Mouse (Mus musculus) c-Kit-positive CD71-positive TER-119-positive erythroid progenitor cells, embryonic 14.5 days (primary cell): ENCODE measurements around the gene Fignl2.

Source experiments
- DNase-seq: peaks from one replicate; pipeline ENCODE4 v3.0.0-alpha.2; 2013; ENCODE audit warnings: low spot score

Gene Fignl2

DNA sequence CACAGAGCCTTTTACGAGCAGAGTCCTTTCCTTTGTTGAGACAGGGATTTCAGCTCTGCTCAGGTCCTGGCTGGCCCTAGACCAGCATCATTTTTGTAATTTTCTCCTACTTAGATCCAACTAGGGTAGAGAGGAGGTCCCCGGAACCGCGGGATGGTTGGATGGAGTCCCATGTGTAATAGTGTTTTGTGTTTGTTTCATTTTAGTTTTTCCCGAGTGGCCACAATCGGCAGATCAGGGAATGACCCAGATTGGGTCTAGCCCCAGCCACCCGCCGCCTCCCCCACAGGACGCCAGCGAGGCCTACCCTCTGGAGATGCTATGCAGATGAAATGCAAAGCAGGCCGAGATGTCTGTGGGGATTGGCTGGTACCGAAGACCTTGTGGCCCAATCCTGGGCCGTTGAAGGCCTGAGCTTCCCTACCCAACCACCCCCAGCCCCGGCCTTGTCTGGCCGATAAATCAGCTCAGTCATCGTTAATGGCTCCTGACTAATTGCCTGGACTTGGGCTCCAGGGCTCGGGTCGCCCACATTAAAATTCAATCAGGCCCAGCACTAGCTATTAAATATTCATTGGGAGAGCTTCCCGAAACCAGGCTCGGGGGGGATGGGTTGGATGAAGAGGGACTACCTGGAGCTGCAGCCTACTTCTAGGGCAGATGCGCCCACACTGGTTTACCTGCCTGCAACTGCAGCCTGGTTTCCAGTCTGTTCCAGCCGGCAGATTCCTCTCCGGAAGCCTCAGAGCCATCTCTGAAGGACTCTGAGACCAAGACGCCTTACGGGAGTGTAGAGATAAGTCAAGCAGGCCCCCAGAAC, 14.7 kb upstream of the Fignl2 start:
- DNase-seq, result no peak

DNA sequence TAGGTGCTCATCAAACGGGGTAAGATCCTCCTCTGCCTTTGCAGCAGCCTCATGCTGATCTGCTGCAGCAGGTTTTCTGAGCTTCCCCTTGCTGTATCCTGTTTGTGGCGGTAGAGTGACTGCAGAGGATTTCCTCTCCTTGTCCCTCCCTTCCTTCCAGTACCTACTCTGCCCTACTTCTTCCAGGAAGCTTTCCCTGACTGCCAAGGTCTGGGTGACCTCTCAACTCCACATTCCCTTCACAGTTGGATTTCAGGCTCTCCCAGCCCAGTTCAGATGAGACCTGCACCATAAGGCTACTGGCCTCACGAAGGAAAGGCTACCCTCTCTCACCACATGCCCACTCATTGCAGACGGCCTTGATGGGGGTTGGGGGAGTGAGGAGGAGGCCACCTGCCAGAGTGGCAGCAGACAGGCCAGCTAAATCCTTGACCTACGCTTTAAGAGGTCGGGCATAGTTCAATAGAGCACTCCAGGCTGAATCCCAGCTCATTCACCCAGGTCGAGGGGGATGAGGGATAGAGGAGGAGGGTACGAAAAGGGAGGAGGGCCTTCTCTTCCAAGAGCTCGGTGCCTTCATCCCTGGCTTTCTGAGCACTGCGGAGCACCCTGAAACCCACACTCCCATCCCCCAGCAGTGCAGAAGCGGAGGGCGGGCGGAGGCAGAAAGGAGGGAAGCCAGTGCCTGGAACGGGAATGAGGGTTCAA, 13.9 kb upstream of the Fignl2 start:
- DNase-seq, result no peak

DNA sequence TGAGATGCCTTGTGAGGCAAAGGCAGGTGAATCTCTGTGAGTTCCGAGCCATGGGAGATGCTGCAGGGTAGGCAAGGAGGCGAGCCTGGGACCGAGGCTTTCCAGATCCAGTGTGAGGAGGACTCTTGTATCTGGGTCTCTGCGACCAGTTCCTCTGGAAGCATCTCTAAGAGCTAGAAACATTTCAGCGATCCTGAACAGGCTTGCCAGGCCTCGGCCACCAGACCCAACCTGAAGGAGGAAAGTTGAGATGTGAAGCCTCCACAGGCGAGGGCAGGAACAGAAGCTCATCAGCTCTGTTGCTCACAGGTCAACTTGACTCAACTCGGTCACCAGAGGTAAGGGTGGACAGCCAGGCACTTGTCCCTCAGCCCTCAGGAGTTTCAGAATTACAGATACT, 13.2 kb upstream of the Fignl2 start:
- no peak for DNase-seq

DNA sequence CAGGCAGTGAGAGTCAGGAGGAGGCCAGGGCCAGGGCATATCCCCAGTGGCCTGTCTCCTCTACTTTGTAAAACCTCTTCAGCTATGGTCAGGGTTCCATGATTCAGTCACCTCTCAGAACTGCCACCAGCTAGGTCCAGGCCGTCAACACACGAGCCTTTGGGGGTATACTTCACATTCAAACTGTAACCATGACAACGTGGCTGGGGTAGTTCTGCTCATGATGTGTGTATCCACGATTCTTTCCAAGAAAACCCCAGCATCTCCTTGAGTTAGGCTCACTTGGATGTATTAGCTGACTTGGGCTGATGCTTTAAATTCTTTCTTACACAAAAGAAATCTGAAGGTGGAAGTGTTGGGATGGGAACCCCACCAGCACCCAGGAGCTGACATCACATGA, 9.9 kb upstream of the Fignl2 start:
- DNase-seq, result no peak

DNA sequence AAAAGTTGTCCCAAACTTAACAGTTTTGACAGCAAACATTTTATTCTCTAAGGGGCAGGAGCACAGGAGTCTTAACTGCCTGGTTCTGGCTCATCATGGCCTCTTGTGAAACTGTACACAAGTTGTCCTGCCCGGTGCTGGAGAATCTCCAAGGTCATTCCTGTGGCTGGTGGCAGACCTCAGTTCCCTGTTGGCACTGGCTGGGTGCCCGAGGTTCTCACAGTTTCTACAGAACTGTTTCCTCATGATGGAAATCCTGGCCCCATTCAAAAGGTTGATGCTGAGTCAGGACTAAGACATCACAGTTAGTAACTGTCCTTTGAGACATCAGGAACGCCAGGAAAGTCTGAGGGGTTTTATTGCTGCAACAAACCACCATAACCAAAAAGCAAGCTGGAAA, 8.6 kb upstream of the Fignl2 start:
- DNase-seq, result no peak

DNA sequence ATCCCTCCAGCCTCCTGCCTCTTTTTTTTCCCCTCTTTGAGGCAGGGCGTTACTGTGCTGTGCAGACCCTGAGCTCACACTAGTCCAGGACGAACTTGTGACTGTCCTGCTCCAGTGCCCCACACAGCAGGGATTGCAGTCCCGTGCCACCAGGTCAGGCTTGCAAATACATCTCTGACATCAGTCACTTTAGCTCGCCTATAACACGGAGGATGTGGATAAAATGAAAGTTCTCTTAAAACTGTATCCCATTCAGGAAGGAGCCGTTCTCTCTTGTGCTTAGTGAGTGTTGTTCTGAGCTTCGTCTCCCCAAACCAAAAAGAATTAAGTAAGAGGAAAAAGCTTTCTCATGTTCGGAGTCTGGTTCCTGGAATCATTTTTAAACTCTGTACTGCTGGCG, 8.1 kb upstream of the Fignl2 start:
- DNase-seq, result no peak

DNA sequence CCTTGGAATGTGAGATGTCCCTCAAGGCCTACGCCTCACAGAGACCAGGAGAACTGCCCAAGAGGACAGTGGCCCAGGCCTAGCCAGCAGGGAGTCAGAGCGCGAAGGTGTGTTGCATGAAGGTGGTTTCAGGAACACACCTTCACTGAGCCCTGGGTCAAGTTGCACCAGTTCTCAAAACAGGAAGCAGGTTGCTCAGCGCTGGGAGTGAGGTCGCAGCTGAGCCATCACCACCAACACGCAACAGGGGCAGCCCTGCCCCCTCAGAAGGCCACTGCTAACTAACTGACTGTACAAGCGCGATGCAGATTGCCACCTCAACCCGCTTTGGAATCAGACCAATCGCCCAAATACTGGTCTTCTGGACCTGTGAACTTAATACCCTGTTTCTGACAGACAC, 6.1 kb upstream of the Fignl2 start:
- no peak for DNase-seq

DNA sequence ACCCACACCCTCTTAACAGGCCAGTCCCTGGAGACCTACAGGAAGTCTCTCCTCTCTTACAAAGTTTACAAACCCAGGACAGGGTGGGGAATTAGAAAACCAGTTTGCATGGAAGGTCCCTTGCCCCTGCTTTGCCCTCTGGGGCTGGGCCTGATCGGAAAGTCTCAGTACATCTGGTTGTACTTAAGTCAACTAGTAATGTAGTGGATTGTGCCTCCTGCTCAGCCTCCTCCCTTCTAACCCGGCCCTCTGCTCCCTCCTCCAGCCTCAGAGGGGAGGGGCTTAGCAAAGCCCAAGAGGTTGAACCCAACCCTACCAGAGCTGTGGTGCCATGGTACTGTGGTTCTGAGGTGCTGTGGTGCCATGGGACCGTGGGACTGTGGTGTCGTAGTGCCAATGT, 3.9 kb upstream of the Fignl2 start:
- DNase-seq, result no peak

DNA sequence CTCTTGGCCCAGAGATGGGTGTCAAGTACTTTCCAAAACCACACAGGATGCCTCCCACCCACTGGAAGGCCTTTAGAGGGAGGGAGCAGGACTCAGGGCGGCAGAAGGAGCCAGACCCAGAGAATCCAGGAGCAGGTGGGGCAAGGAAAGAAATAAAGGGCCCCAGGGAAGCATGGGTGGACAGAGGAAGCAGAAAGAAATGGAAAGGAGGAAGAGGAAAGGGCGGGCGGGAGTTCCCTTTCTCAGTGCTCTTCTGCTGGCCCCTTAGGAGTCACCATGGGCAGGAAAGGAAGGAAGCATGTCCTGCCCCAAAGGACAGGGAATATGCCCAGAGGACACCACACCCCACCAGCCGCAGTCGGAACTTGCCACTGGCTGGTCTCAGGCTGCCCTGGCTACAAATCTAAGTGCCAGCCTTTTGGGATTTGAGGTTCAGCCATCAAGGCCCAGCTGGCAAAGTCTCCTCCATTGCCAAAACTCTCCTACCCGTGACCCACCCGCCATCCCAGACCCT, 2.7 kb upstream of the Fignl2 start:
- no peak for DNase-seq

DNA sequence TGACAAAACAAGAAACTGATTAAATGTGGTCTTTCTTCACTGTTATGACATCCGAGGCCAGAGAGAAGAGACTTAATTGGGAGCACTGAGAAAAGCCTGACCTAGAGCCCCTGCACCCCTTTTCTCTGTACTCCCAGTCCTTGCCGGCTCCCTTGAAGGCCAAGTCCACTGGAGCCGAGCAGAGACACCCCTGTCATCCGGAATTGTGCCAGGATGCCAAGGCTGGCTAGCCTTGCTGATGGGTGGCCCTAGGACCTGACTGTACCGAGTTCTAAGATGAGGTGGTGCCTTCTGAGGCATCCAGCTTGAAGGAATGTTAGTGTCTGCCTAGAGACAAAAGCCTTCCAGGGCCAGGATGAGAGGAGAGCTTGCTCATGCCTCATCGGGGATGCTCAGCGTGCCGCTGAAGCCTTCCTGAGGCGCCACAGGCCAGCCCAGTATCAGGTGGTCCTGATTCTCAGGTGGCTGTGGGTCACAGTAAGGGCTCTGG, 1.7 kb upstream of the Fignl2 start:
- no peak for DNase-seq

DNA sequence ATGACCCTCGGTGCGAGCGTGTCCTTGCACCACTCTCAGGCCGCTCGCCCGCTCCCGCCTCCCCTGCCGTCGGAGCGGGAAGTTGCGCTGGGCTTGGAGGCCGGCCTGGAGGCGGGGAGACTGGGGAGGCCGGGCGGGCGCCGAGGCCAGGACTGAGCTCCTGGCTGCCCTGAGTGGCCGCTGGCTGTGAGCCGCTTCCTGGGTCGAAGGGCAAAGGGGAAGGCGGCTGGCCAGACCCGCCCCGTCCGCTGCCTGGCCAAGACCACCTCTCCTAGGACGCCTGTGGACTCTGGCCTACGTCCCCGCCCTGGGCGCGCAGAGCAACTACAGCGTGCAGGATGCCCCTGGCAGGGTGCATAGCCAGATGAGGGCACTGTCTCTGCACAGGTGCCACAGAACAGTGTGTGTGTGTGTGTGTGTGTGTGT, 377 bp upstream of the Fignl2 start:
- no peak for DNase-seq

DNA sequence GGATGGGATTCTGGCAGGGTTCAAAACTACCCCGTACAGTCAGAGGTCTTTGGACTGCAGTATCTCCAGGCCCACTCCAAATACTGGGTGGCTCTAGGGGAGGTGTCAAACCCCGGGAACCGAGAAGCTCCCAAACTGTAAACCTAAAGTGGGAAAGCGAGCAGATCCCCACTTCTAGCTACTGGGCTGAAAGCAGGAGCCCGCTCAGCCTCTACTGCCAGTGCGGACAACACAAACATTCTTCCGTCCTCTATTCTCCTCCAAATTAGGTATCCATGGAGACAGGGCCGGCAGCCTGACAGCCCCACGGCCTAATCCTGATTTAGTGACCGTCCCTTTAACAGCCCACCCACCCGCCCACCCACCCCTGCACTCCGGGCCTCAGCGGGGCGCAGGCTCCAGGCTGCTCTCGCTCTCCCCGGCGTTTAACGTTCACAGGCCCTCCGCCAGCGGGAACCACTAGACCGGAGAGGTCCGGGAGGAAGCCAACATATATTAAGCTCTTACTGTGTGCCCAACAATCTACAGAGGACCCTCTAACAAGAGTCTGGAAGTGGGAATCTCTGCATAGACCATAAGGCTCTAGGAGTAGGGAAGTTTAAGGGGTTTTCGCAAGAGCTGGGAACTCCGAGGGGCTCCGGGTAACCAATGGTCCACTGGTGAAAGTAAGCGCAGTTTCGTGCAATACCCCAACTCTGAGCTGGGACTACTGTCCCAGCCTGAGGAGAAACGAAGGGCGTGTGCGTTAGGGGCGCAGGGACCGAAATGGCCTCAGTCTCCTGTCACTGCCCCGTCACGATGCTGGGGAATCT, 1.2 kb downstream of the Fignl2 start:
- no peak for DNase-seq

DNA sequence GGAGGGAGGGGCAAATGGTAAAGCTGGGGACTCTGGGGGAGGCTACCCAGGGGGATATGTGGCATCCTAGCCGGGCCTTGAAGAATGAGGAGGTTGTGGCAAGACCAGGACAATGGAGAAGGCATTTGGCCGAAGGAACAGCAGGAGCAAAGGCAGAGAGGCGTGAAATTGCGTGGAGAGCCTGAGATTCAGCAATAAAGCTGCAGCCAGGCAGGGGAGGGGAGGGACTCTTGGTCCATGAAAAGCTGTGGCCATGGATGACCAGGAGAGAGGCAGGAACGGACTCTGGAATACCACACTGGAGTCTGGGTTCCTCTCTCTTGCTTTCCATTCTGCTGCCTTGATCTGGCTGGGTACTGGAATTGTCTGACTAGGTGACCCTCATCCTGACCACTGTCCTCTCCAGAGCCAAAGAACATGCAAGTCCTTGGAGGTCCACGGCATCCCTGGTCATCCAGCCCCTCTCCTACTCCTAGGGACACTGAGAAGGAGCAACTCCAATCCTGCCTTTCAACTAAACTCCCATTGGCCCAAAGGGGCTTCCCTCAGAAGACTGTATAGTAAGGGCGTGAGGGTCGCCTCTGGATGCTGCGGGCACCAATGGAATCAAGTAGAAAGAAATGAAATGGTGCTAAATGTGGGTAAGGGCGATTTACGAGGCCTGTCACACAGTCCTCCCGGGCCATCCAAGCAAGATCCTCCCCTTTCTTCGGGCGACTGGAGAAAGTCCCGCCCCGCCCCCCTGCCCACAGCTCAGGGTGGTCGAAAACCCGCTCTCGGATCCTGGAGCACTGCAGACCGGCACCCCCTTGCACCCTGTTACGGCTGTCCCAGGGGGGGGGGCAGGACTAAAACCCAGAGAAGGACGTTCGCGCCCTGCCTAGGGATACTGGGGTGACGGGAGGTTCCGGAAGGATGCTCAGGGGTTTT, 2.0 kb downstream of the Fignl2 start:
- no peak for DNase-seq

DNA sequence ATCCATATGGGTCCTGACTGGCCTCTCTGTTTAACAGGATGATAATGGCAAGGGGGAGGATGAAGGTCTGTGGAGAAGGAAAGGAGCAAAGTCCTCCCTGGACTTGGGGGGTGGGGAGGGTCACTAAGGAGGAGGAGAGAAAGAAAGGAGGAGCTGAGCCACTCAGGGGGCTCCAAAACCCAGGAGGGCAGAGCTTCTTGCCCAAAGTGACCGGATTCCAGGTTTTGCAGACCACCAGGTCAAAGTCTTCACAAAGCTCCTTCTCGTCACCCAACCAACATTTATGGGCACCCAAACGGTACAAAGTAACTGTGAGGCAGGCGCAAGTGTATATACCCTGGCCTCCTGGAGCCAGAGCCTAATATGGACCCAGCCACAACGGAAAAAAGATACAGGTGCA, 2.7 kb downstream of the Fignl2 start:
- no peak for DNase-seq

DNA sequence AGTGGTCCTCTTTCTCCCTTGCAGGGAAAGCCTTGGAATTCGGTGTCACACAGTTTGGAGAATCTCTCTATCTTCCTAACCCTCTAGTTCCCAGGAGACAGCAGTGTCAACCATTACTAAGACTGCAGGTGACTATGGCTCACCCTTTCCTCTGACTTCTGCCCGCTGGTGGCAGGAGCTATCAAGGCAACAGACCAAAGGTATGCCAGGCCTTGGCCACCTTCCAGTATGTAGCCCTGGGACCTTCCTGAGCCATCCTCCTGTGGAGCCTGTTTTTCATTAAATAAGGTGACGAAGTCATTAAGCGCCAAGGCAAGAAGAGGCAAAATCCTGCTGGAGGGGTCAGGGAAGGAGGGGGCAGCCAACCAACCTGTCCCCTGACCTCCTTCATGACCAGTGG, 3.2 kb downstream of the Fignl2 start:
- DNase-seq, result no peak

DNA sequence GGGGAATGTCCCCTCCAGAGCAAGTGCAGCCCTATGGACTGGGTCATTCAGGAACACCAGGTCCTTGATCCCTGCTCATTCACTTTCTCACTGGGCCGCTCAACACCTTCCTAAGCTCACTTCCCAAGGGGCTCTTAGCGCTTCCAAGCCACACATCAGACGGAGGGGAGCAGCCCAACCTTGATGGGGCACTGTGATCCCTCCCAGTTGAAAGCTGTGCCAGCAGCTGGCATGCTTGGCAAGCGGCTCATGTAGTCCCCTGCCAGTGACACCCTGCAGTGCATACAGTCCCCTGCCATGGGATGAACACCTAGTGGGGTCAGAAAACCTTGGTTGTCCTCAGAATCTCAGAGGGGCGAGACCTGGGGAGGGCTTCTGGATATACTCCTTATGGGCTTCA, 4.3 kb downstream of the Fignl2 start:
- no peak for DNase-seq

DNA sequence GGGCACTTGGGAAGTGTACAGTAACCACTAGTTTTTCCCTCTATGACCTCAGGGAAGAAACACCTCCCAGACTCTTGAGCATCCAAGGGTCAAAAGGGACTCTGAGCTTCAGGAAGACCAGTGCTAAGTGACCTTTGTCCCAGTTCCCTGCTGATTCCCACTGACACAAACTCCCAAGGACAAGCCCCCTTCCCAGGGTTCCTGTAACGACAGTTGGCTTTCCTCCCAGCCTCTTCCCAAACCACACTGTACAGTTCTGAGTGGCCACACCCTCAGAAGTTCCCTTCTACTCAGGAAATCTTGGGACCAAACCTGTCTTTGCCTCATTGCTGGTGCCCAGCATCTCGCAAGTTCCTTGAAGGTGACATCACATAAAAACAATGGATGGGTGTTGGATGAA, 5.6 kb downstream of the Fignl2 start:
- no peak for DNase-seq

DNA sequence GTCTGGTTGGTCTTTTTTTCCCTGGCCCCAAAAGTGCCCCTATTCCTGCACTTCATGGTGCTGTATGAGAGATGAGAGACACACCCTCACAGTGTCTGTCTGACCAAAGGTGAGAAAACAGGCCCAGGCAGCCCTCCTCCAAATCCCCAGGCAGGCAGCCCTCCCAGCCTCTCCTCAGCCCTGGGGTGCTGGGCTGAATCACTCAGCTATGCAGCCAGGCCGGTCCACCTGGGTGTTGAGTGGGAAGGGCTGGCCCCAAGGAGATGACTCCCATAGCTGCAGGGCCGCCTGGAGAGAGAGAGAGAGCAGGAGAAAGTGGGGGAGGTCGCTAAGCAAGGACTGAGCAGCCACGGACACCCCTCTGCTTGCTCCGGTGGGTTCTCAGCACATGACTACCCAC, 7.6 kb downstream of the Fignl2 start:
- DNase-seq, result no peak

DNA sequence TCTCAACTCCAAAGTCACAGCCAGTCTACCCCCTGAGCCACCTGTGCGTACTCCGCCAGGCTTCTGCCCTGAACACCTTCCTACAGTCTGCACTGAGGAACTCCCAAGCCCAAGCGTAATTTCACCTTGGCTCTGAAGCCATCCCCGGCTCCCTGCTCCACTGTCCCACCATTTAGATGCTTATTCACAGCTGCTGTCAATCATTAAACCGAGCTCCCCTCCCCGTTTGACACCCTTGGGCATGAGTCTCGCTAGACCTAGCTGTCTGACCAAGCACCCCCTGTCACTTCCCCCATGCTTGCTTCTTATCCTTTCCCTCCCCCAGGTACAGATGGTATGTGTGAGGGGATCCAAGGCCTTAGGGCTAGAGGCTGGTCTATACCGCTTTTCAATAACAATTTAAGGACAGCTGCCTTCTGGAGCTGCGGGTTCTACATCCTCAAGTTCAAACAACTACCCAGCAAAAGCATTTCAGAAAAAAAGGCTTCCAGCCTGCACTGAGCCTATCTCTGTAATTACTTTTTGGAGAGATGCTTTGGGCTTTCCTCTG, 8.7 kb downstream of the Fignl2 start:
- no peak for DNase-seq

DNA sequence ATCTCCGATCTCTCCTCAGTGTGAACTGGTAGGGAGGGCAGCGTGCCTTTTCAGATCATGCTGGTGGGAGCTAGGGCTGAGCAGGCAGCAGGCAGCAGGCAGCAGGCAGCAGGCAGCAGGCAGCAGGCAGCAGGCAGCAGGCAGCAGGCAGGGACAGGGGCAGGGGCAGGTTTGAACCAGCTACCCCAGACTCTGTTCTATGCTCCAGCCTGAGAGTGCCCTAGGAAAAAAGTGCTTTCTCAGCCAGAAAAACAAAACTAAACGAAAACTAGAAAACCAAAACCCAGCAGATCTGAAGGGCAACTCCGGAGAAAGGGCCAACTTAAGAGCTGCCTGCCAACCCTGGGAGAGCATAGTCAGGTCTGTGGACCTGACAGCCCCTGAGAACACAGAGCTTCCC, 9.7 kb downstream of the Fignl2 start:
- DNase-seq, result no peak

DNA sequence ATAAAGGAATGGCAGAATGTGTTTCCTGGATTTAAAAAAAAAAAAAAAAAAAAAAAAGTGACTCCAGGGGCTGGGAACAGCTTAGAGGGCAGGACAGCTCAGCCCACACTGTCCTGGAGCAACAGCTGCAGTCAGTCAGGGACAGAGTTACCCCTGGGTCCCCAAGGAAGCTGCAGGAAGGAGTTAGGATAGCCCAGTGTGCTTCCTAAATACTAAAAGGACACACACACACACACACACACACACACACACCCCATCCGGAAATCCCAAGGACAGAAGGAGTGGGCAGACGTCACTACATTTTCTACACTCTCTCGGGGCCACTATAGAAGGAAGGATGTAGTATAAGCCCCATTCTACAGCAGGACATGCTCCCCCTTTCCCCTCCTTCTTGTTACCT, 10.3 kb downstream of the Fignl2 start:
- no peak for DNase-seq
